Mouse (Mus musculus): ENCODE measurements at regions not wholly inside any gene's neighbourhood (a gene's known extent, or its start where the extent isn't known, plus 50 kb on each side); places are given as distances from the start of the nearest gene placed in this dataset.

DNA sequence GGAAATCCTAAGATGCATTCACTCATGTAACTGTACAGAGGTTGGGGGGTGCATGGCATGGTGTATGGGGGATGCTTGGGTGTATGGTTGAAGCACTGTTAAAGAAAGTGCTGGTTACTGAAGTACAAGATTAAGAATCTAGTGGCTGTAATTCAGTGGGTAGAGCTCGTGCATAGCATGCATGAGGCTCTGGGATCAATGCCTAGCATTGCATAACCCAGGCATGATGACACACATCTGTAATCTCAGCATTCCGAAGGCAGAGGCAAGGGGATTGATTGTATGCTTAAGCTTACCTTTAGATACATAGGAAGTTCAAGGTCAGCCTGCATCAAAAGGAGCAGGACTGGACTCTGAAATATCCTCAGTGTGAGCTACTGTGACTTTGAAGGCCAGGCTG lies 67.7 kb upstream of the Zfp280d start:
- DNase-seq: peak; percentile 15 to 40

DNA sequence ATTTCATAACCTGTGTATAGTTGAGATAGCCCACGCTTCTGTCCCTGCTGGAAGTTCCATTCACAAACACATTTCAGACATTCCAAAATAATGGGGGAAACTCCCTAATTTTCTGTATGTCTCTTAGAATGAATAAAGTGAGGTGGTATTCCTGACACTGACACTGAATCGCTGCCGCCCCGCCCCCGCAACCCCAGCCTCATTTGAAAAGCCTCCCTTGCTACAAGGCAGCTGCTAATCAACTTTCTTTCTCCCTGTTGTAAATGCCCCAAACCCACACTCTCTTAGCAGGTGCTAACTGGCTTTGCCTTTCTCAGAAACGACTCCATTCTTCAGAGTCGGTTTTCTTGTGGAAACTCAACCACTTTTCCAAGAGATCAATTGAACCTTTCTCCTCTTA lies 66.4 kb upstream of the Zfp280d start:
- intact Hi-C loops (cut with DNase I): no loop called here

More for the DNA sequence above, 67.7 kb upstream of the Zfp280d start:
- intact Hi-C loops (cut with DNase I): no loop called here

DNA sequence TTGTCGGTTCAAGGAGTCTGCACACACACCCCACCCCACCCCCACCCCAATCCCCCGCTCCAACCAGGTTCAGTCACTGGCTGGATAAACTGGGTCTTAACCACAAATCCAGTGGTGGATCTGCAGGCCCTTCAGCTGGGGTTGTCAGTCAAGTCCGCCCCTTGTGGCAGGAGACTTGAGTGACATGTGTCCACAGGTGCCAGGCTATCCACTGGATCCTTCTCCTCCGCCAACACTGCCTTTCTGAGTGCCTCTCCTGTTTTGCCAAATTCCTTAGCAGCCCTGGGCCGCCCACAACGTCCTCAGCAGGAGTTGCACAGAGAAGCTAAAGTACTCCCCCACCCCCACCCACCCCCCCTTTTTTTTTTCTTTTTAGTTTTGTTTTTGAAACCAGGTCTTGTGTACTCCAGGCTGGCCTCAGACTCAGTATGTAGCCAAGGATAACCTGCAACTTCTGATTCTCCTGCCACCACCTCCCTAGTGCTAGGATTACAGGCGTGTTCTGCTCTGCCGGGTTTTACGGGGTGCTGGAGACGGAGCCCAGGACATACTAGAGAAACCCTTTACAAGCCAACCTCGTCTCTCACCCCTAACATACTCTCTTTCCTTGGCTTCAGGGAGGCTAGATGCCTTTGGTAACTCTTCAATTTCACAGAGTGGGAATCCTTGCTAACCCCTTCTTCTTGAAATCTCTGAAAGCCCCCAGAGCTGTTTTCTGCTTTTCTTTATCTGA lies 57.2 kb upstream of the Zfp280d start:
- intact Hi-C loops (cut with DNase I): no loop called here
- DNase-seq: no peak

More for the DNA sequence above, 66.4 kb upstream of the Zfp280d start:
- no peak for DNase-seq

DNA sequence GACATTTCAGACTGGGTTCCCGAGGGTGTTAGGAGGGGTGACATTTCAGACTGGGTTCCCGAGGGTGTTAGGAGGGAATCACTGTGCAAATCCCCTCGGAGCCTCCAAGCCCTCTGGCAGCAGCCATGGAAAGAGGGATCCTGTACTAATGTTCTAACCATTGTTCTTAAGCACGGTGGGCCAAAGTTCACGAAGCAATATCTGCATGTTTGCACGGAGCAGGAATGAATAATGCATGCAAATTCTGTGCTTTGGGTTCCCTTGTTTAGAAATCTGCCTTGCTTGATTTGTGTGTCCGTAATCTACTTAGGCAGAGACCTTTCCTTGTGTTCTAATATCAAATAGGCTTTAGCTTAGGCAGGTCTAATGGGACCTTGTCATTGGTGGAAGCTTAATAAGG lies 55.9 kb upstream of the Zfp280d start:
- intact Hi-C loops (cut with DNase I): no loop called here
- no peak for DNase-seq

DNA sequence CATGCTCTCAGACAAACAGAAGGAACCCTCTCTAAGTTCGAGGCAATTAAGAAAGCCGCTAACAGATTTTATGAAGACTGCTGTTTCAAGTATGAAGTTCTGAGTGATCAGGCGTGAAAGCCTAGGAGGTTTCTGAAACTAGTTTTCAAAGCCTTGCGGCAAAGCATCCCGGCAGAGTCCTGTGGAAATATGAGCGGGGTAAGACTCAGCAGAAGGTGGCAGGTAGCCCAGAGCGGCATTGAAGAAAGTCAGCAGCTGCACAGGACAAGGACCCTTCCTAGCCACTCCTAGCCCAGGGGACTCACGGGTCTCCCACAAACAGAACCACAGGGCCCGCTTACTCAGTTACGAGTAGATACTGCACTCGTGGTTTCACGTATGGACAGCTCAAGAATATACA lies 54.8 kb upstream of the Zfp280d start:
- no peak for DNase-seq
- intact Hi-C loops (cut with DNase I): no loop called here

DNA sequence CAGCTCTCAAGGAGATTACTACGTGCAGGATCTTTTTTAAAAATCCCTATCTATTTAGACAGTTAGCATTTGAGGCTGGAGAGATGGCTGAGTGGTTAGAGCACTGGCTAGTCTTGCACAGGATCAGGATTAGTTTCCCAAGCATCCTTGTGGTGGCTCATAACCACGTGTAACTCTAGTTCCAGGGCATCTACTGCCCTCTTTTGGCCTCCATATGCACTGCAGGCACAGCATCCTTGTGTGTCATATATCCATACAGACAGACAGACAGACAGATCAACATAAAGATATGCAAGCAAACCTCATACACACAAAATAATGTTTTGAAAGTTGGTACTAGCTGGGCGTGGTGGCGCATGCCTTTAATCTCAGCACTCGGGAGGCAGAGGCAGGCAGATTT lies 53.3 kb upstream of the Zfp280d start:
- intact Hi-C loops (cut with DNase I): no loop called here
- DNase-seq: no peak
